Mouse (Mus musculus) kidney, adult 2 months (tissue): ENCODE measurements around the gene Rnase13.

Experiments used
- CTCF ChIP-seq: fragments of 200-500 bp; conservative IDR thresholded peaks from 2 replicates; pipeline ENCODE4 v1.5.1; 2011; ENCODE audit warnings: low read depth, mild to moderate bottlenecking, control low read depth, low read length, moderate library complexity, mixed read lengths; ENCODE audit not compliant: insufficient read depth, insufficient read length
- POLR2A ChIP-seq: fragments of 200-500 bp; IDR thresholded peaks from one replicate; pipeline ENCODE4 v1.6.1; 2011; ENCODE audit warnings: low read depth, low read length, control low read depth

GRCm38 (mm10) chr14:51886051-51886450 lies 36.5 kb downstream of the Rnase13 start:
- TF ChIP-seq POLR2A (no peak), CTCF (no peak)
